Mouse (Mus musculus): ENCODE data around the gene Cxcr5. TPM values are rescaled to one million over a fixed set of nuclear protein-coding genes. Genes with fewer than 3 reads are reported as not detected.

Gene Cxcr5
- polyA plus RNA-seq, 1 experiment from 2014 or later = not detected

GRCm38 (mm10) chr9:44495810-44496344 is 65.8 kb downstream of the Cxcr5 start:
- Histone ChIP-seq H3K9ac (no peak overlapping the region), H3K9me3 (replicated peaks) (no peaks in the 10 kb centered on the region), H3K4me3 (no peak overlapping the region), H3K4me1 (peaks cover 90% of the 10 kb centered on the region), H3K27ac (no peak overlapping the region; the same call in 1 of the 2 replicates), H3K27me3 (no peaks in the 10 kb centered on the region), H3K36me3 (ENCODE audit: poor library complexity, severe bottlenecking) (peaks cover 6% of the 10 kb centered on the region), H3K4me2 (0 out of 2 replicates have a peak overlapping the region, but pooled peaks have one; percentile 43)
- ATAC-seq = no peak
- WGBS = 87% methylated on average over 10 of the region's 10 CpGs

GRCm38 (mm10) chr9:44494863-44495809 is 66.5 kb downstream of the Cxcr5 start:
- peaks cover 3% of the 10 kb centered on the region; the same call in 1 of the 2 replicates for H3K36me3 ChIP-seq (ENCODE audit: poor library complexity, severe bottlenecking)
- no peaks in the 10 kb centered on the region for H3K27me3 ChIP-seq
- peak overlapping the region; percentile 43 for H3K4me2 ChIP-seq
- no peak for ATAC-seq
- H3K9me3 ChIP-seq (replicated peaks) = no peaks in the 10 kb centered on the region
- peak overlapping the region; percentile 59 for H3K27ac ChIP-seq
- H3K9ac ChIP-seq = peak overlapping the region; percentile 43
- H3K4me3 ChIP-seq = no peak overlapping the region
- 37% methylated on average over 8 of the region's 9 CpGs for WGBS
- peaks cover 90% of the 10 kb centered on the region for H3K4me1 ChIP-seq

GRCm38 (mm10) chr9:44494261-44494862 is 67.3 kb downstream of the Cxcr5 start:
- Histone ChIP-seq H3K4me1 (peaks cover 90% of the 10 kb centered on the region), H3K4me3 (no peak overlapping the region), H3K9ac (peak overlapping the region; percentile 43), H3K36me3 (ENCODE audit: poor library complexity, severe bottlenecking) (peaks cover 3% of the 10 kb centered on the region; the same call in 1 of the 2 replicates), H3K4me2 (peak overlapping the region; percentile 43), H3K9me3 (replicated peaks) (no peaks in the 10 kb centered on the region), H3K27me3 (no peaks in the 10 kb centered on the region), H3K27ac (peak overlapping the region; percentile 59)
- WGBS = 8% methylated on average over 11 of the region's 11 CpGs
- ATAC-seq = no peak

GRCm38 (mm10) chr9:44492631-44493461 is 68.8 kb downstream of the Cxcr5 start:
- Histone ChIP-seq H3K9me3 (replicated peaks) (no peaks in the 10 kb centered on the region), H3K36me3 (ENCODE audit: poor library complexity, severe bottlenecking) (peaks cover 3% of the 10 kb centered on the region; the same call in 1 of the 2 replicates), H3K9ac (peak overlapping the region; percentile 46; the same call in 1 of the 2 replicates), H3K4me1 (peaks cover 90% of the 10 kb centered on the region), H3K27ac (no peak overlapping the region), H3K4me2 (peak overlapping the region; percentile 10; the same call in 1 of the 2 replicates), H3K27me3 (no peaks in the 10 kb centered on the region), H3K4me3 (no peak overlapping the region)
- WGBS = 60% methylated on average over 17 of the region's 17 CpGs
- no peak for ATAC-seq

GRCm38 (mm10) chr9:44491351-44491750 is 70.3 kb downstream of the Cxcr5 start:
- peaks cover 90% of the 10 kb centered on the region for H3K4me1 ChIP-seq
- no peak overlapping the region for H3K4me3 ChIP-seq
- H3K36me3 ChIP-seq (ENCODE audit: poor library complexity, severe bottlenecking) = peaks cover 3% of the 10 kb centered on the region; the same call in 1 of the 2 replicates
- H3K27me3 ChIP-seq = no peaks in the 10 kb centered on the region
- ATAC-seq = no peak
- no peak overlapping the region for H3K9ac ChIP-seq
- no peaks in the 10 kb centered on the region for H3K9me3 ChIP-seq (replicated peaks)
- H3K4me2 ChIP-seq = no peak overlapping the region
- no peak overlapping the region for H3K27ac ChIP-seq
- 75% methylated on average over 10 of the region's 10 CpGs for WGBS

- no peaks in the 10 kb centered on the region for H3K27me3 ChIP-seq
- peaks cover 93% of the 10 kb centered on the region for H3K4me1 ChIP-seq
- peak overlapping the region; percentile 49 for H3K9ac ChIP-seq
- no peaks in the 10 kb centered on the region for H3K9me3 ChIP-seq (replicated peaks)
- ATAC-seq = no peak
- H3K4me3 ChIP-seq = peak overlapping the region; percentile 99
- peaks cover 3% of the 10 kb centered on the region; the same call in 1 of the 2 replicates for H3K36me3 ChIP-seq (ENCODE audit: poor library complexity, severe bottlenecking)
- H3K27ac ChIP-seq = peak overlapping the region; percentile 88
- WGBS = 11% methylated on average over 17 of the region's 17 CpGs
- H3K4me2 ChIP-seq = peak overlapping the region; percentile 99
Measured at GRCm38 (mm10) chr9:44490086-44490967, 71.3 kb downstream of the Cxcr5 start.

GRCm38 (mm10) chr9:44489651-44490085 is 72.0 kb downstream of the Cxcr5 start:
- no peaks in the 10 kb centered on the region for H3K27me3 ChIP-seq
- 2% methylated on average over 12 of the region's 17 CpGs for WGBS
- no peaks in the 10 kb centered on the region for H3K9me3 ChIP-seq (replicated peaks)
- peaks cover 93% of the 10 kb centered on the region for H3K4me1 ChIP-seq
- peak overlapping the region; percentile 88 for H3K27ac ChIP-seq
- H3K4me2 ChIP-seq = peak overlapping the region; percentile 99
- H3K4me3 ChIP-seq = peak overlapping the region; percentile 99
- H3K9ac ChIP-seq = peak overlapping the region; percentile 49
- 0 out of 2 replicates have a peak, but pooled peaks have one; percentile 6 for ATAC-seq
- peaks cover 3% of the 10 kb centered on the region; the same call in 1 of the 2 replicates for H3K36me3 ChIP-seq (ENCODE audit: poor library complexity, severe bottlenecking)

- Histone ChIP-seq H3K9me3 (replicated peaks) (no peaks in the 10 kb centered on the region), H3K27me3 (no peaks in the 10 kb centered on the region), H3K27ac (peak overlapping the region; percentile 88), H3K4me3 (peak overlapping the region; percentile 99), H3K4me2 (peak overlapping the region; percentile 99), H3K36me3 (ENCODE audit: poor library complexity, severe bottlenecking) (peaks cover 3% of the 10 kb centered on the region; the same call in 1 of the 2 replicates), H3K4me1 (peaks cover 93% of the 10 kb centered on the region), H3K9ac (peak overlapping the region; percentile 49)
- ATAC-seq = peak; percentile 33
- 3% methylated on average over 5 of the region's 5 CpGs for WGBS
Measured at GRCm38 (mm10) chr9:44488855-44489381, 72.8 kb downstream of the Cxcr5 start.

- H3K4me2 ChIP-seq = peak overlapping the region; percentile 99
- no peaks in the 10 kb centered on the region for H3K9me3 ChIP-seq (replicated peaks)
- peak overlapping the region; percentile 88 for H3K27ac ChIP-seq
- WGBS = 16% methylated on average over 8 of the region's 8 CpGs
- H3K36me3 ChIP-seq (ENCODE audit: poor library complexity, severe bottlenecking) = peaks cover 3% of the 10 kb centered on the region; the same call in 1 of the 2 replicates
- H3K27me3 ChIP-seq = no peaks in the 10 kb centered on the region
- H3K9ac ChIP-seq = peak overlapping the region; percentile 49
- peaks cover 91% of the 10 kb centered on the region for H3K4me1 ChIP-seq
- H3K4me3 ChIP-seq = peak overlapping the region; percentile 99
- peak; percentile 9; the same call in 1 of the 2 replicates for ATAC-seq
Measured at GRCm38 (mm10) chr9:44488416-44488815, 73.3 kb downstream of the Cxcr5 start.

GRCm38 (mm10) chr9:44487441-44487840 is 74.2 kb downstream of the Cxcr5 start:
- Histone ChIP-seq H3K4me1 (peaks cover 81% of the 10 kb centered on the region), H3K27me3 (no peaks in the 10 kb centered on the region), H3K27ac (peak overlapping the region; percentile 88), H3K4me2 (peak overlapping the region; percentile 99), H3K9ac (peak overlapping the region; percentile 49), H3K4me3 (peak overlapping the region; percentile 99), H3K36me3 (ENCODE audit: poor library complexity, severe bottlenecking) (peaks cover 2% of the 10 kb centered on the region; the same call in 1 of the 2 replicates), H3K9me3 (replicated peaks) (no peaks in the 10 kb centered on the region)
- ATAC-seq = no peak
- 7% methylated on average over 7 of the region's 7 CpGs for whole genome bisulfite sequencing
